Mouse (Mus musculus) bone marrow macrophage, adult 2 months (primary cell): ENCODE measurements around the gene Dkkl1.

Experiments used
- CTCF ChIP-seq: IDR thresholded peaks from 2 replicates; pipeline ENCODE4 v1.5.1; 2012; ENCODE audit warnings: low read depth, mild to moderate bottlenecking, low read length, moderate library complexity
- POLR2A ChIP-seq: IDR thresholded peaks from 2 replicates; pipeline ENCODE4 v1.6.1; 2012; ENCODE audit warnings: mild to moderate bottlenecking, low read depth, low read length, borderline replicate concordance

GRCm38 (mm10) chr7:45196176-45196535 lies 15.8 kb downstream of the Dkkl1 start:
- TF ChIP-seq CTCF, result no peak
- TF ChIP-seq POLR2A, result no peak
